Mouse (Mus musculus): Measurements from ENCODE around the gene Ufsp1.

DNA sequence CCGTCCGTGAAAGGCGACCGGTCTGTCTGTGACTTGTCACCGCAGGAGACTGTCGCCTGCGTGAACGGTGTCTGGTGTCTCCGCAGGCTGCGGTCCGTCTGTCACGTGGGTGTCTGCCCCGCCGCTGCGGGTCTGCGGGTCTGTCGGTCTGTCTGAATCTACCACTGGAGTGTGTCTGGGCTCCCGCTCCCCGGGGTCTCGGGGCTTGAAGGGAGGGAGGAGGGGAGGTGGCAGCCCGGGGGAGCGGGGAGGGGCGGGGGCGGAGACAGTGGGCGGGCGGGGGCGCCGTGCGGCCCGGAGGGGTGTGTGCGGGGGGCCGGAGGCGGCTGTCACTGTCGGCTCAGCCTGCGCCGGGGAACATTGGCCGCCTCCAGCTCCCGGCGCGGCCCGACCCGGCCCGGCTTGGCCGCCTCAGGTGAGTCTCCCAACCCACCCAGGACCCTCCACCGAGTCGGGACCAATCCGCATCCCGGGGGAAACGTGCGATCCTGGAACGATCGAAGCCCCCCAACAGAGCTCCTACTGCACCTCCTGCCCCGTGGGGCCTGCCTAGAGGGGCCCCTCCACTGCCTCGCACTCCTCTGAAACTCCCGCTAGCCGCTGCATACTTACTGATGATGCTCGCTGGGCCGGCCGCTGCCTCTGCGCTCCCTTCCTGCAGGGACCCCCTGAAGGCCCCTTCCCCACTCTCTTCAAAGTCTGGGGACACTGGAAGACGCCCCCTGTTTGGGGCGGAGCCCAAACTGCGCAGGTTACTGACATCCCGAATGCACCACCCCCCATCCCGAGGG is 6.3 kb upstream of the Ufsp1 start:
- TF ChIP-seq HCFC1 (IDR thresholded peaks at IDR 0.05; ENCODE audit: borderline replicate concordance, insufficient read depth, low read length), result no peak
- no peak for TF ChIP-seq ZNF384 (IDR thresholded peaks at IDR 0.05; ENCODE audit: low read depth, low read length)

Data from ES-E14 (cell line).